Mouse (Mus musculus) intestine, embryonic 15.5 days (tissue): ENCODE measurements around the gene Rgs6. TPM values are rescaled to one million over a fixed set of nuclear protein-coding genes. Genes with fewer than 3 reads are reported as not detected.

Experiments used
- ATAC-seq: fragments of 200-750 bp; cut with Nextera tagmentation; 2 replicates; pipeline ENCODE4 v1.8.0; 2017; ENCODE audit warnings: moderate TSS enrichment, moderate library complexity
- H3K27ac ChIP-seq: fragments of 300-500 bp; sonication (generic); 2 replicates; pipeline ENCODE4 v1.5.1; 2015; ENCODE audit warnings: mild to moderate bottlenecking, inconsistent platforms
- H3K27me3 ChIP-seq: fragments of 300-500 bp; sonication (generic); replicated peaks from 2 replicates; pipeline ENCODE4 v1.6.1; 2015; ENCODE audit warnings: inconsistent platforms
- H3K36me3 ChIP-seq: fragments of 300-500 bp; sonication (generic); 2 replicates; pipeline ENCODE4 v1.6.1; 2015; ENCODE audit warnings: inconsistent platforms
- H3K4me1 ChIP-seq: fragments of 300-500 bp; sonication (generic); replicated peaks from 2 replicates; pipeline ENCODE4 v1.6.1; 2015; ENCODE audit warnings: inconsistent platforms
- H3K4me2 ChIP-seq: fragments of 300-500 bp; sonication (generic); replicated peaks from 2 replicates; pipeline ENCODE4 v1.6.1; 2015; ENCODE audit warnings: mild to moderate bottlenecking, inconsistent platforms
- H3K4me3 ChIP-seq: fragments of 300-500 bp; sonication (generic); replicated peaks from 2 replicates; pipeline ENCODE4 v1.5.1; 2015; ENCODE audit warnings: inconsistent platforms
- H3K9ac ChIP-seq: fragments of 300-500 bp; sonication (generic); 2 replicates; pipeline ENCODE4 v1.6.1; 2015; ENCODE audit warnings: inconsistent platforms
- H3K9me3 ChIP-seq: fragments of 300-500 bp; sonication (generic); 2 replicates; pipeline ENCODE4 v1.6.1; 2016; ENCODE audit warnings: inconsistent platforms
- WGBS: fragments of 180-500 bp; shearing (Covaris S2); methylation state at CpG from one replicate; pipeline ENCODE4 v1.1.7; 2015; 5-methylcytosine and 5-hydroxymethylcytosine counted together
- polyA plus RNA-seq: library from polyadenylated mRNA; unstranded; fragments of >200 nt; fragmentation: Nextera tagmentation; extraction: Ambion mirVana; gene quantifications from 2 replicates; pipeline ENCODE4 v1.2.1, GENCODE M21; 2015

The Rgs6 gene
- 1.7 and 1.9 TPM in 2 replicates for polyA plus RNA-seq

- H3K4me2 ChIP-seq = no peak within 1 kb of the TSS
- no peak for ATAC-seq
- no peak within 1 kb of the TSS for H3K27ac ChIP-seq
- no peaks in the 10 kb centered on the region for H3K36me3 ChIP-seq
- H3K4me3 ChIP-seq = no peak within 1 kb of the TSS
- no peaks in the 10 kb centered on the region for H3K9me3 ChIP-seq
- H3K27me3 ChIP-seq = no peaks in the 10 kb centered on the region
- WGBS = 83% methylated on average over 2 of the region's 2 CpGs
- no peak within 1 kb of the TSS for H3K9ac ChIP-seq
- no peaks in the 10 kb centered on the region for H3K4me1 ChIP-seq
Observed at GRCm38 (mm10) chr12:82588017-82588416, at the start of gene Rgs6. Rgs6 (plus strand) TSS chr12:82588292.

GRCm38 (mm10) chr12:82547127-82547526 lies 41.0 kb upstream of the Rgs6 start:
- Histone ChIP-seq H3K36me3 (no peaks in the 10 kb centered on the region), H3K4me2 (no peak overlapping the region), H3K27ac (no peak overlapping the region), H3K9ac (no peak overlapping the region), H3K27me3 (no peaks in the 10 kb centered on the region), H3K4me1 (no peaks in the 10 kb centered on the region), H3K4me3 (no peak overlapping the region), H3K9me3 (no peaks in the 10 kb centered on the region)
- no peak for ATAC-seq
- WGBS = 90% methylated on average over 4 of the region's 4 CpGs

- Histone ChIP-seq H3K27me3 (no peaks in the 10 kb centered on the region), H3K9ac (no peak overlapping the region), H3K4me2 (no peak overlapping the region), H3K36me3 (no peaks in the 10 kb centered on the region), H3K9me3 (no peaks in the 10 kb centered on the region), H3K27ac (no peak overlapping the region), H3K4me1 (no peaks in the 10 kb centered on the region), H3K4me3 (no peak overlapping the region)
- 70% methylated on average over 6 of the region's 6 CpGs for WGBS
- no peak for ATAC-seq
Observed at GRCm38 (mm10) chr12:82549228-82549627, 38.9 kb upstream of the Rgs6 start.

GRCm38 (mm10) chr12:82550076-82550475 lies 38.0 kb upstream of the Rgs6 start:
- no peaks in the 10 kb centered on the region for H3K27me3 ChIP-seq
- WGBS = 88% methylated on average over 7 of the region's 7 CpGs
- H3K9me3 ChIP-seq = no peaks in the 10 kb centered on the region
- H3K36me3 ChIP-seq = no peaks in the 10 kb centered on the region
- H3K27ac ChIP-seq = no peak overlapping the region
- no peak overlapping the region for H3K4me2 ChIP-seq
- H3K9ac ChIP-seq = no peak overlapping the region
- H3K4me1 ChIP-seq = no peaks in the 10 kb centered on the region
- no peak overlapping the region for H3K4me3 ChIP-seq
- no peak for ATAC-seq

- no peaks in the 10 kb centered on the region for H3K4me1 ChIP-seq
- no peaks in the 10 kb centered on the region for H3K36me3 ChIP-seq
- H3K4me3 ChIP-seq = no peak overlapping the region
- H3K9me3 ChIP-seq = no peaks in the 10 kb centered on the region
- no peak overlapping the region for H3K4me2 ChIP-seq
- H3K9ac ChIP-seq = no peak overlapping the region
- H3K27ac ChIP-seq = no peak overlapping the region
- WGBS = 93% methylated on average over 5 of the region's 5 CpGs
- H3K27me3 ChIP-seq = no peaks in the 10 kb centered on the region
- no peak for ATAC-seq
Observed at GRCm38 (mm10) chr12:82552376-82552775, 35.7 kb upstream of the Rgs6 start.

GRCm38 (mm10) chr12:82562916-82563315 lies 25.2 kb upstream of the Rgs6 start:
- Histone ChIP-seq H3K4me1 (no peaks in the 10 kb centered on the region), H3K9ac (no peak overlapping the region), H3K4me3 (no peak overlapping the region), H3K4me2 (no peak overlapping the region), H3K27me3 (no peaks in the 10 kb centered on the region), H3K27ac (no peak overlapping the region), H3K36me3 (no peaks in the 10 kb centered on the region), H3K9me3 (no peaks in the 10 kb centered on the region)
- no peak for ATAC-seq

- no peak overlapping the region for H3K4me3 ChIP-seq
- WGBS = 92% methylated on average over 1 of the region's 1 CpGs
Observed at GRCm38 (mm10) chr12:82568370-82568769, 19.7 kb upstream of the Rgs6 start.

GRCm38 (mm10) chr12:82572706-82573105 lies 15.4 kb upstream of the Rgs6 start:
- WGBS = 70% methylated on average over 1 of the region's 1 CpGs
- no peak overlapping the region for H3K27ac ChIP-seq
- H3K4me3 ChIP-seq = no peak overlapping the region
- no peak overlapping the region for H3K4me2 ChIP-seq
- no peaks in the 10 kb centered on the region for H3K9me3 ChIP-seq
- H3K27me3 ChIP-seq = no peaks in the 10 kb centered on the region
- H3K36me3 ChIP-seq = no peaks in the 10 kb centered on the region
- H3K9ac ChIP-seq = no peak overlapping the region
- no peaks in the 10 kb centered on the region for H3K4me1 ChIP-seq
- ATAC-seq = no peak

More at GRCm38 (mm10) chr12:82568370-82568769, 19.7 kb upstream of the Rgs6 start:
- Histone ChIP-seq H3K9me3 (no peaks in the 10 kb centered on the region), H3K4me1 (no peaks in the 10 kb centered on the region), H3K27me3 (no peaks in the 10 kb centered on the region), H3K27ac (no peak overlapping the region), H3K9ac (no peak overlapping the region), H3K36me3 (no peaks in the 10 kb centered on the region), H3K4me2 (no peak overlapping the region)
- ATAC-seq = no peak

GRCm38 (mm10) chr12:82586592-82586991 lies 1.5 kb upstream of the Rgs6 start:
- Histone ChIP-seq H3K9ac (no peak overlapping the region), H3K9me3 (no peaks in the 10 kb centered on the region), H3K27me3 (no peaks in the 10 kb centered on the region), H3K36me3 (no peaks in the 10 kb centered on the region), H3K4me3 (no peak overlapping the region), H3K4me1 (no peaks in the 10 kb centered on the region), H3K4me2 (no peak overlapping the region), H3K27ac (no peak overlapping the region)
- 46% methylated on average over 7 of the region's 7 CpGs for WGBS
- ATAC-seq = no peak

GRCm38 (mm10) chr12:82587348-82587895 lies 670 bp upstream of the Rgs6 start:
- Histone ChIP-seq H3K9me3 (no peaks in the 10 kb centered on the region), H3K4me1 (no peaks in the 10 kb centered on the region), H3K27ac (no peak overlapping the region), H3K4me3 (no peak overlapping the region), H3K36me3 (no peaks in the 10 kb centered on the region), H3K4me2 (no peak overlapping the region), H3K27me3 (no peaks in the 10 kb centered on the region), H3K9ac (no peak overlapping the region)
- no peak for ATAC-seq
- WGBS = 49% methylated on average over 7 of the region's 7 CpGs

- Histone ChIP-seq H3K27me3 (no peaks in the 10 kb centered on the region), H3K36me3 (no peaks in the 10 kb centered on the region), H3K4me3 (no peak overlapping the region), H3K4me1 (no peaks in the 10 kb centered on the region), H3K4me2 (no peak overlapping the region), H3K9ac (no peak overlapping the region), H3K27ac (no peak overlapping the region), H3K9me3 (no peaks in the 10 kb centered on the region)
- 41% methylated on average over 19 of the region's 19 CpGs for WGBS
- ATAC-seq = no peak
Observed at GRCm38 (mm10) chr12:82588846-82589630, 946 bp downstream of the Rgs6 start.

GRCm38 (mm10) chr12:82599011-82599410 lies 10.9 kb downstream of the Rgs6 start:
- Histone ChIP-seq H3K9ac (no peak overlapping the region), H3K4me2 (no peak overlapping the region), H3K27me3 (no peaks in the 10 kb centered on the region), H3K4me1 (no peaks in the 10 kb centered on the region), H3K36me3 (no peaks in the 10 kb centered on the region), H3K27ac (no peak overlapping the region), H3K9me3 (no peaks in the 10 kb centered on the region), H3K4me3 (no peak overlapping the region)
- ATAC-seq = no peak
- WGBS = 89% methylated on average over 2 of the region's 2 CpGs

- ATAC-seq = no peak
- Histone ChIP-seq H3K36me3 (no peaks in the 10 kb centered on the region), H3K9ac (no peak overlapping the region), H3K27me3 (no peaks in the 10 kb centered on the region), H3K4me1 (no peaks in the 10 kb centered on the region), H3K9me3 (no peaks in the 10 kb centered on the region), H3K4me3 (no peak overlapping the region), H3K27ac (no peak overlapping the region), H3K4me2 (no peak overlapping the region)
- WGBS = 71% methylated on average over 6 of the region's 6 CpGs
Observed at GRCm38 (mm10) chr12:82600406-82600805, 12.3 kb downstream of the Rgs6 start.
